Comparison of ENCODE assay signal across 15 mouse cellular contexts in genomic region chr13:30427008-30427407, GRCm38 (mm10).
DNase-seq lines count a peak whose midpoint lies in the region; ATAC-seq and TF ChIP-seq lines count a peak whose summit lies in the region.
"Had no signal": no experiment of that assay in that cellular context is flagged by ENCODE, and none has a peak within 500 bp of the region (broad histone marks: within the 10 kb centered on the region; RNA-seq: fewer than 3 reads in every experiment).

No protein-coding gene starts in this region.

- no peak overlapping the region for H3K4me3 ChIP-seq in heart, embryonic 11.5 days (ENCODE audit: low read depth, low read length)
- H3K4me3 ChIP-seq in left cerebral cortex, adult 2 months, result no peak overlapping the region
- no peak overlapping the region for H3K4me3 ChIP-seq in limb, embryonic 15.5 days
- H3K4me3 ChIP-seq: embryonic facial prominence, embryonic 13.5 days; forebrain, embryonic 10.5 days; liver, embryonic 15.5 days; neural tube, embryonic 12.5 days had no signal

- peak; percentile 94 for DNase-seq in heart, adult 11 months
- peak; percentile 4 for DNase-seq in left cerebral cortex, postnatal 4 days
- no peak for DNase-seq in left cerebral cortex, adult 2 months (ENCODE audit: extremely low spot score in 1 of 2, low spot score in 2 of 2)
- DNase-seq in gastrocnemius, postnatal 4 days (ENCODE audit: low spot score in 2 of 2), result peak; percentile 29 to 64
- no peak for DNase-seq in thymus, adult 18-20 months
- DNase-seq: adrenal gland, adult 8-10 months; lung, postnatal 14 days had no signal

- ATAC-seq in heart, embryonic 11.5 days (replicated peaks; ENCODE audit: insufficient number of reproducible peaks, low FRiP score, low TSS enrichment), result no peak
- ATAC-seq in limb, embryonic 15.5 days (ENCODE audit: insufficient number of reproducible peaks, low FRiP score, low TSS enrichment, low read depth), result peak; percentile 52; the same call in 1 of the 2 replicates
- ATAC-seq: hindbrain, embryonic 16.5 days had no signal

- no peak overlapping the region for H3K27ac ChIP-seq in heart, embryonic 11.5 days (ENCODE audit: low read depth, low read length)
- H3K27ac ChIP-seq in left cerebral cortex, adult 2 months, result no peak overlapping the region
- H3K27ac ChIP-seq in limb, embryonic 15.5 days, result no peak overlapping the region; the same call in 1 of the 2 replicates
- H3K27ac ChIP-seq: embryonic facial prominence, embryonic 13.5 days; forebrain, embryonic 10.5 days; liver, embryonic 15.5 days; neural tube, embryonic 12.5 days had no signal

- intact Hi-C loops in left cerebral cortex, postnatal 4 days (cut with DNase I), result no loop called here
- intact Hi-C loops in left cerebral cortex, adult 2 months (cut with DNase I), result no loop called here

- no peak overlapping the region for H3K9ac ChIP-seq in heart, embryonic 11.5 days (ENCODE audit: low read depth, low read length)
- H3K9ac ChIP-seq in limb, embryonic 15.5 days, result no peak overlapping the region
- H3K9ac ChIP-seq: embryonic facial prominence, embryonic 13.5 days; liver, embryonic 15.5 days; neural tube, embryonic 12.5 days had no signal

- H3K9me3 ChIP-seq in heart, embryonic 11.5 days (replicated peaks; ENCODE audit: control insufficient read depth, low read length), result no peaks in the 10 kb centered on the region
- no peaks in the 10 kb centered on the region for H3K9me3 ChIP-seq in limb, embryonic 15.5 days
- H3K9me3 ChIP-seq: embryonic facial prominence, embryonic 13.5 days; forebrain, embryonic 10.5 days; G1E; liver, embryonic 15.5 days; neural tube, embryonic 12.5 days had no signal

- no peaks in the 10 kb centered on the region for H3K4me1 ChIP-seq in heart, embryonic 11.5 days (ENCODE audit: control insufficient read depth, insufficient read depth, low read length)
- H3K4me1 ChIP-seq in limb, embryonic 15.5 days, result no peaks in the 10 kb centered on the region
- H3K4me1 ChIP-seq: embryonic facial prominence, embryonic 13.5 days; forebrain, embryonic 10.5 days; liver, embryonic 15.5 days; neural tube, embryonic 12.5 days had no signal

- no peak for TF ChIP-seq CTCF in left cerebral cortex, adult 2 months (IDR thresholded peaks at IDR 0.05)

- 80% methylated on average over 4 of the region's 4 CpGs for WGBS in heart, embryonic 11.5 days (ENCODE audit: insufficient replicate concordance)
- WGBS in limb, embryonic 15.5 days, result 55% methylated on average over 4 of the region's 4 CpGs

- no peak overlapping the region for H3K4me2 ChIP-seq in heart, embryonic 11.5 days
- no peak overlapping the region for H3K4me2 ChIP-seq in limb, embryonic 15.5 days
- H3K4me2 ChIP-seq: embryonic facial prominence, embryonic 13.5 days; liver, embryonic 15.5 days; neural tube, embryonic 12.5 days had no signal

- H3K27me3 ChIP-seq in heart, embryonic 11.5 days (ENCODE audit: control insufficient read depth, insufficient read depth, low read length), result no peaks in the 10 kb centered on the region
- H3K27me3 ChIP-seq in limb, embryonic 15.5 days, result no peaks in the 10 kb centered on the region
- H3K27me3 ChIP-seq: embryonic facial prominence, embryonic 13.5 days; liver, embryonic 15.5 days; neural tube, embryonic 12.5 days had no signal

- no peaks in the 10 kb centered on the region for H3K36me3 ChIP-seq in heart, embryonic 11.5 days (ENCODE audit: control insufficient read depth, insufficient read depth, low read length)
- no peaks in the 10 kb centered on the region for H3K36me3 ChIP-seq in limb, embryonic 15.5 days
- H3K36me3 ChIP-seq: embryonic facial prominence, embryonic 13.5 days; forebrain, embryonic 10.5 days; G1E; liver, embryonic 15.5 days; neural tube, embryonic 12.5 days had no signal

Comparison
In these comparisons a context has a peak if more than half of its experiments do, and no peak if none do; other contexts are left out.
1. DNase-seq: peak in heart, adult 11 months (single experiment), left cerebral cortex, postnatal 4 days (single experiment) and gastrocnemius, postnatal 4 days (2 of 2); none in left cerebral cortex, adult 2 months (0 of 2) and thymus, adult 18-20 months (0 of 2).